Mouse (Mus musculus): ENCODE results near the gene Gosr1. TPM values are rescaled to one million over a fixed set of nuclear protein-coding genes. Genes with fewer than 3 reads are reported as not detected.

Gene Gosr1
- polyA plus RNA-seq, 1 experiment = 25.9 TPM

DNA sequence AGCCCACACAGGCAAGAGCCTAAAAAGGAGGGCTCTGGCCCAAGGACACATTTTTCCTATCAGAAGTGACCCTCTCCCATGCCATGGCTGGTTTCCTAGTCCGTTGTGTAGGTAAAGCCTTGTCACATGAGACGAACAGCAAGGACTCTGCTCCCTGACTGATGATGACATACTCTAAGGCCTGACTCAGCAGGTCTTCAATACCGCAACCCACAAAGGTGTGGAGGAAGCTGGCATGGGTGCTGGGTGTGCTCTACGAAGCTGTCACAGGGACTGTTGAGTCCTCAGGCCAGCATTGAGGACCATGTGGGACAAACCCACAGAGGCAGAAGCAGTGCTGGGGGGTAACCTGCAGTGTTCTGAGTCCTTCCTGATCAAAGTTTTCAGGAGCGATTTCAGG lies 7.2 kb upstream of the Gosr1 start:
- no peaks in the 10 kb centered on the region for H3K4me1 ChIP-seq (replicated peaks; ENCODE audit: control insufficient read depth, insufficient read depth, low read length)
- TF ChIP-seq POLR2A (IDR thresholded peaks at IDR 0.05; ENCODE audit: control insufficient read depth, extremely low read depth, insufficient read depth, low read length, poor library complexity) (no peak), CTCF (IDR thresholded peaks at IDR 0.05; ENCODE audit: borderline replicate concordance, control insufficient read depth, extremely low read depth, insufficient read depth, low read length, poor library complexity) (no peak)
- no peaks in the 10 kb centered on the region; the same call in 1 of the 2 replicates for H3K27me3 ChIP-seq (ENCODE audit: control insufficient read depth, insufficient read depth, low read length)
- H3K4me3 ChIP-seq (ENCODE audit: control insufficient read depth, insufficient read depth, low read length) = no peak overlapping the region
- DNase-seq = no peak
- 84% methylated on average over 5 of the region's 5 CpGs for WGBS
- H3K36me3 ChIP-seq (ENCODE audit: control insufficient read depth, insufficient read depth, low read length) = no peaks in the 10 kb centered on the region
- no peak overlapping the region for H3K27ac ChIP-seq (ENCODE audit: control insufficient read depth, insufficient read depth, low read length)

DNA sequence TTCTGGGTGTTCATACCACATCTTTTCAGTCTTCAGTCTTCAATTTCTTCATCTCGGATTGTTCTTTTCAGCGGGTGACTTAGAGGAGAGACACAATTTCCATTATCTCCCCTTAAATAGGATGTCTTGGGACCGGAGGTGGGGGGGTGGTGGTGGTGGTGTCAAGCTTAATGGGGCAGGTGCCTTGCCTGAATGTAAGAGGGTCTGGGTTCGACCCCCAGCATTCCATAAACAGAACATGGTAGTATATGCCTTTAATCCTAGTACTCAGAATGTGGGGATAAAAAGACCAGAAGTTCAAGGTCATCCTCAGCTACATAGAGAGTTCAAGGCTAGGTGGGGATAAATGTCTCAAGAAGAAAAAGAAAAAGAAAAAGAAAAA lies 353 bp upstream of the Gosr1 start:
- no peaks in the 10 kb centered on the region for H3K4me1 ChIP-seq (replicated peaks; ENCODE audit: control insufficient read depth, insufficient read depth, low read length)
- no peak for DNase-seq
- H3K27me3 ChIP-seq (ENCODE audit: control insufficient read depth, insufficient read depth, low read length) = no peaks in the 10 kb centered on the region; the same call in 1 of the 2 replicates
- TF ChIP-seq CTCF (IDR thresholded peaks at IDR 0.05; ENCODE audit: borderline replicate concordance, control insufficient read depth, extremely low read depth, insufficient read depth, low read length, poor library complexity) (no peak), POLR2A (IDR thresholded peaks at IDR 0.05; ENCODE audit: control insufficient read depth, extremely low read depth, insufficient read depth, low read length, poor library complexity) (no peak)
- H3K36me3 ChIP-seq (ENCODE audit: control insufficient read depth, insufficient read depth, low read length) = peaks cover 20% of the 10 kb centered on the region
- no peak overlapping the region for H3K4me3 ChIP-seq (ENCODE audit: control insufficient read depth, insufficient read depth, low read length)
- 13% methylated on average over 4 of the region's 4 CpGs for WGBS
- no peak overlapping the region for H3K27ac ChIP-seq (ENCODE audit: control insufficient read depth, insufficient read depth, low read length)

- peaks cover 71% of the 10 kb centered on the region for H3K36me3 ChIP-seq (ENCODE audit: control insufficient read depth, insufficient read depth, low read length)
- no peaks in the 10 kb centered on the region for H3K27me3 ChIP-seq (ENCODE audit: control insufficient read depth, insufficient read depth, low read length)
- 96% methylated on average over 3 of the region's 3 CpGs for WGBS
- H3K27ac ChIP-seq (ENCODE audit: control insufficient read depth, insufficient read depth, low read length) = no peak overlapping the region
- peaks cover 3% of the 10 kb centered on the region; the same call in 1 of the 2 replicates for H3K4me1 ChIP-seq (replicated peaks; ENCODE audit: control insufficient read depth, insufficient read depth, low read length)
- TF ChIP-seq CTCF (IDR thresholded peaks at IDR 0.05; ENCODE audit: borderline replicate concordance, control insufficient read depth, extremely low read depth, insufficient read depth, low read length, poor library complexity) (no peak), POLR2A (IDR thresholded peaks at IDR 0.05; ENCODE audit: control insufficient read depth, extremely low read depth, insufficient read depth, low read length, poor library complexity) (no peak)
- no peak for DNase-seq
- H3K4me3 ChIP-seq (ENCODE audit: control insufficient read depth, insufficient read depth, low read length) = no peak overlapping the region
These were observed 11.1 kb downstream of the Gosr1 start for GRCm38 (mm10) chr11:76752276-76752675.

DNA sequence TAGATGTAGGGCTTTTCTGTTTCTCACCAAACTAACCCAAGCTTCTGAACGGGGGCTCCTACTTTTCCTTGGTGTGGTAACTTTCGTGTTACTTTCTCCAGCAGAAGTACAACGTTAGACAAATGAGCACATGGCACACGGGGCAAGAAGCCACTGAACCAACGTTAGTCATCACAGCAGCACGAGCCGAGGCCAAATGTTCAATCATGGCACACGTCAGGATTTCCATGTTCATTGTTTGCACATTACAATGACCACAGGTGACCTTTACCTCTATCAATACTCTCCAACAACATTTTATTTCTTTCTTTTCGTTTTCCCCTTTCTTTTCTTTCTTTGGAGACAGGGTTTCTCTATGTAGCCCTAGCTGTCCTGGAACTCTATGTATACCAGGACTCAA lies 14.6 kb downstream of the Gosr1 start:
- H3K36me3 ChIP-seq (ENCODE audit: control insufficient read depth, insufficient read depth, low read length) = peaks cover 79% of the 10 kb centered on the region
- no peaks in the 10 kb centered on the region for H3K27me3 ChIP-seq (ENCODE audit: control insufficient read depth, insufficient read depth, low read length)
- no peak overlapping the region for H3K4me3 ChIP-seq (ENCODE audit: control insufficient read depth, insufficient read depth, low read length)
- TF ChIP-seq CTCF (IDR thresholded peaks at IDR 0.05; ENCODE audit: borderline replicate concordance, control insufficient read depth, extremely low read depth, insufficient read depth, low read length, poor library complexity) = no peak
- no peak for TF ChIP-seq POLR2A (IDR thresholded peaks at IDR 0.05; ENCODE audit: control insufficient read depth, extremely low read depth, insufficient read depth, low read length, poor library complexity)
- peak overlapping the region; percentile 30; the same call in 1 of the 2 replicates for H3K27ac ChIP-seq (ENCODE audit: control insufficient read depth, insufficient read depth, low read length)
- H3K4me1 ChIP-seq (replicated peaks; ENCODE audit: control insufficient read depth, insufficient read depth, low read length) = peaks cover 3% of the 10 kb centered on the region; the same call in 1 of the 2 replicates
- WGBS = 86% methylated on average over 9 of the region's 9 CpGs
- no peak for DNase-seq

GRCm38 (mm10) chr11:76745921-76746320 lies 17.5 kb downstream of the Gosr1 start:
- Histone ChIP-seq H3K4me1 (replicated peaks; ENCODE audit: control insufficient read depth, insufficient read depth, low read length) (peaks cover 3% of the 10 kb centered on the region), H3K4me3 (ENCODE audit: control insufficient read depth, insufficient read depth, low read length) (no peak overlapping the region), H3K27ac (ENCODE audit: control insufficient read depth, insufficient read depth, low read length) (no peak overlapping the region), H3K27me3 (ENCODE audit: control insufficient read depth, insufficient read depth, low read length) (no peaks in the 10 kb centered on the region), H3K36me3 (ENCODE audit: control insufficient read depth, insufficient read depth, low read length) (peaks cover 55% of the 10 kb centered on the region)
- TF ChIP-seq CTCF (IDR thresholded peaks at IDR 0.05; ENCODE audit: borderline replicate concordance, control insufficient read depth, extremely low read depth, insufficient read depth, low read length, poor library complexity) (no peak), POLR2A (IDR thresholded peaks at IDR 0.05; ENCODE audit: control insufficient read depth, extremely low read depth, insufficient read depth, low read length, poor library complexity) (no peak)
- WGBS = 97% methylated on average over 1 of the region's 1 CpGs
- no peak for DNase-seq

GRCm38 (mm10) chr11:76744550-76744949 lies 18.8 kb downstream of the Gosr1 start:
- 94% methylated on average over 7 of the region's 7 CpGs for WGBS
- H3K4me3 ChIP-seq (ENCODE audit: control insufficient read depth, insufficient read depth, low read length) = no peak overlapping the region
- no peak for DNase-seq
- peaks cover 43% of the 10 kb centered on the region for H3K36me3 ChIP-seq (ENCODE audit: control insufficient read depth, insufficient read depth, low read length)
- no peaks in the 10 kb centered on the region for H3K27me3 ChIP-seq (ENCODE audit: control insufficient read depth, insufficient read depth, low read length)
- no peak for TF ChIP-seq CTCF (IDR thresholded peaks at IDR 0.05; ENCODE audit: borderline replicate concordance, control insufficient read depth, extremely low read depth, insufficient read depth, low read length, poor library complexity)
- H3K4me1 ChIP-seq (replicated peaks; ENCODE audit: control insufficient read depth, insufficient read depth, low read length) = peaks cover 3% of the 10 kb centered on the region
- no peak overlapping the region; the same call in 1 of the 2 replicates for H3K27ac ChIP-seq (ENCODE audit: control insufficient read depth, insufficient read depth, low read length)

DNA sequence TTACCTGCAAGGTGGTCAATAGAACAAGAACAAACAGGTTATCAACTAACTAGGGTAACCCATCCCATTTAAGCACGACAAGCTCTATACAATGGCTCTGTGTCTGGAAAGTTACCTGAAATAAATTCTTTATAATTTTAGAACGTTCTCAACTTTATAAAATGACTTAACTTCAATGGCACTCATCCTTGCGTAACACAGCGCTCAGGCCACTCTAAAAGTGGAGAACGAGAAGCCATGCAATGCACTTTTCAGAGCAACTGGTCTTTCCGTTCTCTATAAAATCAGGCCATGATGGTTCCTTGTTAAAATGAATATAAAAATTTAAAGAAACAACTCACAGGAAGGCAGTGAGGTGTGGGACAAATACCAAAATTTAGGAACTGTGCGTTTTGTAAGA lies 20.9 kb downstream of the Gosr1 start:
- H3K36me3 ChIP-seq (ENCODE audit: control insufficient read depth, insufficient read depth, low read length) = peaks cover 24% of the 10 kb centered on the region
- 97% methylated on average over 7 of the region's 7 CpGs for WGBS
- no peak overlapping the region for H3K27ac ChIP-seq (ENCODE audit: control insufficient read depth, insufficient read depth, low read length)
- H3K4me1 ChIP-seq (replicated peaks; ENCODE audit: control insufficient read depth, insufficient read depth, low read length) = no peaks in the 10 kb centered on the region; the same call in 1 of the 2 replicates
- DNase-seq = no peak
- H3K27me3 ChIP-seq (ENCODE audit: control insufficient read depth, insufficient read depth, low read length) = no peaks in the 10 kb centered on the region
- TF ChIP-seq POLR2A (IDR thresholded peaks at IDR 0.05; ENCODE audit: control insufficient read depth, extremely low read depth, insufficient read depth, low read length, poor library complexity) (no peak), CTCF (IDR thresholded peaks at IDR 0.05; ENCODE audit: borderline replicate concordance, control insufficient read depth, extremely low read depth, insufficient read depth, low read length, poor library complexity) (no peak)
- no peak overlapping the region for H3K4me3 ChIP-seq (ENCODE audit: control insufficient read depth, insufficient read depth, low read length)

Data from thymus, adult 2 months (tissue).